Mouse (Mus musculus): Measurements from ENCODE around the gene Irf7. TPM values are rescaled to one million over a fixed set of nuclear protein-coding genes. Genes with fewer than 3 reads are reported as not detected.

Gene Irf7
- polyA plus RNA-seq, 1 experiment = 60.3 TPM

DNA sequence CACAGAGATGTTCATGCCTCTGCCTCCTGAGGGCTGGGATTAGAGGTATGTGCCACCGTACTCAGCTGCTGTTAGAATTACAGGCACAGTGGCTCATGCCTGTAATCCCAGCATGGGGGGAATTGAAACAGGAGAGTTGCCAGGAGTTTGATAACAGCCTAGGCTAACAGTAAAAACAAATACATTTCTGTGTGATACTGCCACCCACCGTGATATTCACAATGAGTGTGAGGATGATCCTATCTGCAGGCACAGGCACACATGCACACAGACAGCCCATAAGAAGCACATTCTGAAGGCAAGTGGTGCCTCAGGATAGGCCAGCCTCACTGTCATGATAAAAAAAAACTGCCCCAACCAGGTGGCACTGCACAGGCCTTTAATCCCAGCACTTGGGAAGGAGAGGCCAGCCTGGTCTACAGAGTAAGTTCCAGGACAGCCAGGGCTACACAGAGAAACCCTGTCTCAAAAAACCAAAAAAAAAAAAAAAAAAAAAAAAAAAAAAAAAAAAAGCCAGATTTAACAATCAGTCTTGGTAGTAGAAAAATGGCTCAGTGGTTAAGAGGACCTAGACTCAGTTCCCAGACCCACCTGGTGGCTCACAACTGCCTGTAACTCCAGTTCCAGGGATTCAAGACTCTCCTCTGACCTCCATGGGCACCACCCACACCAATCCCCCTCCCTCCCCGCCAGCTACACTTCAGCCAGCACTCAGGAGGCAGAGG is 31.8 kb upstream of the Irf7 start:
- 76% methylated on average over 3 of the region's 3 CpGs for WGBS
- Histone ChIP-seq H3K4me3 (replicated peaks; ENCODE audit: control insufficient read depth, low read depth, low read length) (no peak overlapping the region), H3K27ac (ENCODE audit: control insufficient read depth, insufficient read depth, low read depth, low read length, poor library complexity) (no peak overlapping the region), H3K4me1 (ENCODE audit: control insufficient read depth, insufficient read depth, low read length) (peaks cover 3% of the 10 kb centered on the region)
- TF ChIP-seq CTCF (IDR thresholded peaks at IDR 0.05; ENCODE audit: control insufficient read depth, insufficient read depth, low read length) = no peak
- no peak for TF ChIP-seq POLR2A (IDR thresholded peaks at IDR 0.05; ENCODE audit: borderline replicate concordance, control insufficient read depth, low read depth, low read length)

DNA sequence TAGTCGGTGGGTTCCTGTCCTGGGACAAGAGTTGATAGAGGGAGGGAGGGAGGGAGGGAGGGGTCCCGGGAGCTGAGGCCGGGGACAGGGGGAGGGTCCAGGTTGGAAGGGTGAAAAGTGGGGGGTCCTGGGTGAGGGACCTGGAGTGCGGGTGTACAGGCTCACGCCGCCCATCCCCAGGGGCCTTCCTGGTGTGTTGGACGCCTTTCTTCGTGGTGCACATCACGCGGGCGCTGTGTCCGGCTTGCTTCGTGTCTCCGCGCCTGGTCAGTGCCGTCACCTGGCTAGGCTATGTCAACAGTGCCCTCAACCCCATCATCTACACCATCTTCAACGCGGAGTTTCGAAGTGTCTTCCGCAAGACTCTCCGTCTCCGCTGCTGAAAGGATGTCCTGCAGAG is 28.2 kb upstream of the Irf7 start:
- 10% methylated on average over 22 of the region's 22 CpGs for WGBS
- H3K4me1 ChIP-seq (ENCODE audit: control insufficient read depth, insufficient read depth, low read length) = no peaks in the 10 kb centered on the region; the same call in none of the 2 replicates
- TF ChIP-seq POLR2A (IDR thresholded peaks at IDR 0.05; ENCODE audit: borderline replicate concordance, control insufficient read depth, low read depth, low read length) (no peak), CTCF (IDR thresholded peaks at IDR 0.05; ENCODE audit: control insufficient read depth, insufficient read depth, low read length) (no peak)
- no peak overlapping the region for H3K27ac ChIP-seq (ENCODE audit: control insufficient read depth, insufficient read depth, low read depth, low read length, poor library complexity)
- no peak overlapping the region for H3K4me3 ChIP-seq (replicated peaks; ENCODE audit: control insufficient read depth, low read depth, low read length)

DNA sequence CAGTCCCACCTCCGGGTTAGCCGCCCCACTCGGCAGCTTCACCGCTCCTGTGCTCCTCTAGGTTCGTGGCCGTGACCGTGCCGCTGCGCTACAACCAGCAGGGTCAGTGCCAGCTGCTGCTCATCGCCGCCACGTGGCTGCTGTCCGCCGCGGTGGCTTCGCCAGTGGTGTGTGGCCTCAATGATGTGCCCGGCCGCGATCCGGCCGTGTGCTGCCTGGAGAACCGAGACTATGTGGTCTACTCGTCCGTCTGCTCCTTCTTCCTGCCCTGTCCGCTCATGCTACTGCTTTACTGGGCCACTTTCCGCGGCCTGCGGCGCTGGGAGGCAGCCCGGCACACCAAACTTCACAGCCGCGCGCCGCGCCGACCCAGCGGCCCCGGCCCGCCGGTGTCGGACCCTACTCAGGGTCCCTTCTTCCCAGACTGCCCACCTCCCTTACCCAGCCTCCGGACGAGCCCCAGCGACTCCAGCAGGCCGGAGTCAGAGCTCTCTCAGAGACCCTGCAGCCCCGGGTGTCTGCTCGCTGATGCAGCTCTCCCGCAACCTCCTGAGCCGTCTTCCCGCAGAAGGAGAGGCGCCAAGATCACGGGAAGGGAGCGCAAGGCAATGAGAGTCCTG is 27.7 kb upstream of the Irf7 start:
- H3K27ac ChIP-seq (ENCODE audit: control insufficient read depth, insufficient read depth, low read depth, low read length, poor library complexity) = no peak overlapping the region
- peak; percentile 9; the same call in 1 of the 2 replicates for TF ChIP-seq CTCF (IDR thresholded peaks at IDR 0.05; ENCODE audit: control insufficient read depth, insufficient read depth, low read length)
- peak; percentile 31; the same call in 1 of the 2 replicates for TF ChIP-seq POLR2A (IDR thresholded peaks at IDR 0.05; ENCODE audit: borderline replicate concordance, control insufficient read depth, low read depth, low read length)
- no peak overlapping the region for H3K4me3 ChIP-seq (replicated peaks; ENCODE audit: control insufficient read depth, low read depth, low read length)
- 2% methylated on average over 53 of the region's 53 CpGs for WGBS
- no peaks in the 10 kb centered on the region; the same call in none of the 2 replicates for H3K4me1 ChIP-seq (ENCODE audit: control insufficient read depth, insufficient read depth, low read length)

DNA sequence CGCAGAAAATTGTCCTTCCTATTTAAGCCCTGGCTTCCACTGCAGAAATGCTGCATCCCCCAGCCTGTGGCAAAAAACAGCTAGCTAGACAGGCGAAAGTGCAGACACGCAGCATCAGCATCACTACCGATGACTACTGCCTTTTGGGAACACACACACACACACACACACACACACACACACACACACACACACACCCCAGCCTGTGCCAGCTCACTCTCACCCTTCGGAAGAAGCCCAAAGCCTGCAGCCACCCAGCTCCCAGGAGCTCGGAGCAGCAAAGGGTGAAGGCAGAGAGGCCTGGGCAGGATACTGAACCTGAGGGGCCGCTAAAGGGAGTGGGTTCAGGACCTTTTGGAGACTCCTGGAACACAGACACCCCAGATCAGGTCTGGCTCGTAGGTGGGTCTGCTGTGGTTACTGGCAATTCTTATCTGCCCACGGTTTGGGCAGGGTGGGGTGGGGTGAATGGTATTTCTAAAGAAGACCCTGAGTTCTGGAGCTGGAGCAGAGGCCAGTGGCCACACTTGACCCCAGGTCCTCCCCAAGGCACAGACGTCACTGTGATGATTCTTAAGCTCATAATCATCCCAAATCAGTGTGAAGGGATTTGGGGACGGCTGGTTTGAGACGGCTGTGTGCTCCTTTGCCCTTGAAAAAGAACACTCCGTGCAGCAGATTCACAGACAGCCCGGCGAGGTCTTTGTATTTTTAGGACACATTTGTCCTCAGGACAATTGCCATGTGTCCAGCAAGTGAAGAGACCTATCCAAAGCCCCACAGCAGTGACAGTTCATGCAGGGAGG is 26.5 kb upstream of the Irf7 start:
- Histone ChIP-seq H3K4me1 (ENCODE audit: control insufficient read depth, insufficient read depth, low read length) (no peaks in the 10 kb centered on the region; the same call in none of the 2 replicates), H3K4me3 (replicated peaks; ENCODE audit: control insufficient read depth, low read depth, low read length) (no peak overlapping the region), H3K27ac (ENCODE audit: control insufficient read depth, insufficient read depth, low read depth, low read length, poor library complexity) (no peak overlapping the region)
- 54% methylated on average over 15 of the region's 15 CpGs for WGBS
- TF ChIP-seq POLR2A (IDR thresholded peaks at IDR 0.05; ENCODE audit: borderline replicate concordance, control insufficient read depth, low read depth, low read length) (no peak), CTCF (IDR thresholded peaks at IDR 0.05; ENCODE audit: control insufficient read depth, insufficient read depth, low read length) (no peak)

DNA sequence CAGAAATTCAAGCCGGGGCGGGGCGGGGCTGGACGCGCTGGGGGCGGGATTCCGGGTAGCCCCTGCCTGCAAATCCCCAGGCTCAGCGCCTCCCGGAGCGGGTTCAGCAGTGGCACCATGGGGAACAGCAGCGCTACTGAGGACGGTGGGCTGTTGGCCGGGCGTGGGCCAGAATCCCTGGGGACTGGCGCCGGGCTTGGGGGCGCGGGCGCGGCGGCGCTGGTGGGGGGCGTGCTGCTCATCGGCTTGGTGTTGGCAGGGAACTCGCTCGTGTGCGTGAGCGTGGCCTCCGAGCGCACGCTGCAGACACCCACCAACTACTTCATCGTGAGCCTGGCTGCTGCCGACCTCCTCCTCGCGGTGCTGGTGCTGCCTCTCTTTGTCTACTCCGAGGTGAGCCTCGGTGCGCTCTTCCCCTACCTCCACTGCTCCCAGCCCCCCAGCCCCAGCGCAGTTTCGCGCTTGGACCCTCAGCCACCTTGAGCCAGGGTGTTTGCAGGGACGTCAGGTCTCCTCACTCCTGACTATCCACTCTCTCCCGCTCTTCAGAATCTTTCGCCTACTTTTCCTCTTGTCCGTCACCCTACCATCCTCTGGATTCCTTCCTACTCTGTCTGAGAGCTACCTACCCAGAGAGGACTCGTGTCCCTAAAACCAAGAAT is 25.8 kb upstream of the Irf7 start, which contains the start of gene Drd4:
Gene Drd4 (plus strand): TSS at position 86 of the 662 bp plus-strand sequence.
- WGBS = 6% methylated on average over 46 of the region's 46 CpGs
- no peak within 1 kb of the TSS for H3K4me3 ChIP-seq (replicated peaks; ENCODE audit: control insufficient read depth, low read depth, low read length)

DNA sequence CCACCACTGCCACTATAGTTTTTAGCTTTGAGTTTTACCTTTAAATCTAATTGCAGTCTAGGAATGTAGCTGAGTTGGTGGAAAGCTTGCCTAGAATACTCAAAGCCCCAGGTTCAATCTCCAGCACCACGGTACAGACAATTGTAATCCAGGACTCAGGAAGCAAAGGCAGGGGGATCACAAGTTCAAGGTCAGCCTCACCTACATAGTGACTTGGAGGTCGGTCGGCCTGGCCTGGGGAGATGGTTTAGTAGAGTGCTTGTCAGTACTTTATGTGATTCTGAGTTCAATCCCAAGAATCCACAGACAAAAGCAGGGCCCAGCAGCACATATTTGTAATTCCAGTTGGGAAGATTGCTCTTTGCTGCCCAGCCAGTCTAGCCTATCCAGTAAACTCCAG is 21.8 kb upstream of the Irf7 start:
- H3K4me3 ChIP-seq (replicated peaks; ENCODE audit: control insufficient read depth, low read depth, low read length) = no peak overlapping the region
- no peak for TF ChIP-seq CTCF (IDR thresholded peaks at IDR 0.05; ENCODE audit: control insufficient read depth, insufficient read depth, low read length)
- no peak for TF ChIP-seq POLR2A (IDR thresholded peaks at IDR 0.05; ENCODE audit: borderline replicate concordance, control insufficient read depth, low read depth, low read length)
- H3K4me1 ChIP-seq (ENCODE audit: control insufficient read depth, insufficient read depth, low read length) = no peaks in the 10 kb centered on the region; the same call in 1 of the 2 replicates
- H3K27ac ChIP-seq (ENCODE audit: control insufficient read depth, insufficient read depth, low read depth, low read length, poor library complexity) = no peak overlapping the region
- 82% methylated on average over 3 of the region's 3 CpGs for WGBS

More for the DNA sequence above, 25.8 kb upstream of the Irf7 start, which contains the start of gene Drd4:
- no peak for TF ChIP-seq CTCF (IDR thresholded peaks at IDR 0.05; ENCODE audit: control insufficient read depth, insufficient read depth, low read length)
- TF ChIP-seq POLR2A (IDR thresholded peaks at IDR 0.05; ENCODE audit: borderline replicate concordance, control insufficient read depth, low read depth, low read length) = no peak
- no peak within 1 kb of the TSS for H3K27ac ChIP-seq (ENCODE audit: control insufficient read depth, insufficient read depth, low read depth, low read length, poor library complexity)
- H3K4me1 ChIP-seq (ENCODE audit: control insufficient read depth, insufficient read depth, low read length) = no peaks in the 10 kb centered on the region; the same call in none of the 2 replicates

DNA sequence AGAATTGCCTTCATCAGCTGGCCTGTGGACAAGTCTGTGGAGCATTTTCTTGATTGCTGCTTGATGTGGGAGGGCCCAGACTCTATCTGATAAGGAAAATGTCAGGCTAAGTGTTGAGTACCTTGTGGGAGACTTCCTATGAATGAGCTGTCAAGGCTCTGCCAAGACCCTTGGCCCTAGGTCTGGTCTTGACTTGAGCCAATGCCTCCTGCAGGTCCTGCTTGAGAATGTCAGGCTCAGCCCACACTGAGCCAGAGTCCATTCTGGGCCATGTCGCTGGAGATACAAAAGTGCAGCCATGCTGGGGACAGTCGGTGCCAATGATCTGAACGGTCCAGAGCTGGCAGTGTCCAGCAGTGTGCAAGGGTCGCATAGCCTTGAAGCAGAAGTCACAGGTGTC is 16.5 kb upstream of the Irf7 start:
- Histone ChIP-seq H3K4me1 (ENCODE audit: control insufficient read depth, insufficient read depth, low read length) (no peaks in the 10 kb centered on the region; the same call in 1 of the 2 replicates), H3K4me3 (replicated peaks; ENCODE audit: control insufficient read depth, low read depth, low read length) (no peak overlapping the region), H3K27ac (ENCODE audit: control insufficient read depth, insufficient read depth, low read depth, low read length, poor library complexity) (no peak overlapping the region; the same call in 1 of the 2 replicates)
- TF ChIP-seq POLR2A (IDR thresholded peaks at IDR 0.05; ENCODE audit: borderline replicate concordance, control insufficient read depth, low read depth, low read length) (no peak), CTCF (IDR thresholded peaks at IDR 0.05; ENCODE audit: control insufficient read depth, insufficient read depth, low read length) (no peak)
- 89% methylated on average over 4 of the region's 4 CpGs for WGBS

Data from bone marrow, adult 2 months (tissue).